Mouse (Mus musculus) bone marrow macrophage, adult 2 months (primary cell): Measurements from ENCODE around the gene Gpx3.

Experiments used
- CTCF ChIP-seq: IDR thresholded peaks from 2 replicates; pipeline ENCODE4 v1.5.1; 2012; ENCODE audit warnings: low read depth, mild to moderate bottlenecking, low read length, moderate library complexity
- POLR2A ChIP-seq: IDR thresholded peaks from 2 replicates; pipeline ENCODE4 v1.6.1; 2012; ENCODE audit warnings: mild to moderate bottlenecking, low read depth, low read length, borderline replicate concordance

- TF ChIP-seq CTCF (no peak), POLR2A (no peak)
These were observed 5.0 kb downstream of the Gpx3 start for GRCm38 (mm10) chr11:54907259-54907658.
